Mouse (Mus musculus) cerebellum, postnatal 36 days (tissue): ENCODE measurements around the gene Plcb4.
A peak's percentile ranks its signal among the peaks of the same experiment; 100 is the strongest.

Experiments used
- DNase-seq, 2 experiments: peaks; one replicate each; pipeline ENCODE4 v3.0.0; 2021 to 2022; ENCODE audit warnings: mixed read lengths in 2 of 2

Plcb4 gene

DNA sequence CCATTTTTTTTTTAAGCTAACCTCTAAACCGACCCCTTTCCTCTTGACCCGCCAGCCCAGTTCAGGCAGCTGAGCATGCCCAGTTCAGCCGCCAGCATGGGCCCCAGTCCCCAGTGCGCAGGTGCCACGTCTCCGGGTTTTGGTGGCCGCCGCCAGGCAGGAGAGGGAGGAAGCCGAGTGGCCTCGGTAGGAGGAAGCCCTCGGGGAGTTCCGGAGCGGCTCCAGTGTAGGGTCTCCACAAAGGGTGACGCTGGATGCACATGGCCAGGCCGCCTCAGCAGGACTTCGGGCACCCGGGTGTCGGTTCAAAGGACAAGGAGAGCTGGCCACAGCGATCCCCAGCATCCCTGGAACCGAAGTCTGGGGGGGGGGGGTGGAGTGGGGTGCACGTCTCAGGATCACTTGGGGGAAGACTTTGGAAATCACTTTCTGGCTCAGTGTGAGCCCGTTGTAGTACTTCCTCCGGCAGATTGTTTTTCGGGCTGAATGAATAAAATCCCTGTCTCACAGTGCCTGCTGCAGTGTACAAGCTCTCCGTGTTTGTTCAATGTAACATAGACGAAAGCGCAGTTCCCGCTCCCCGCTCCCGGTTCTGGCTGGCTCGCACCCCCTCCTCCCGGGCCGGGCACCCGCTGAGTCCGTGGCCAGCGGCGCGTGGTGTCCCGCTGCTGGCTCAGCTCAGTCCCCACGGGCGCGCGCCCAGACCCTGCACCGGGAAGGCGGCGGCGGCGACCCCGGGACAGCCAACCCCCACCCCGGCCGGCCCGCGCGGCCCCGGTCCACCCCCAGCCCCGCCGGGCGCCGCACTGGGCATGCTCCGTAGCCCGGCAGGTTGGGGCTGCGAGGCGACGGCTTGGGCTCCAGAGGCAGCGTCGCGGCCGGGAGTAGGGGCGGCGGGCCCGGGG lies at the start of gene Plcb4:
Plcb4 (plus strand) TSS at position 526 of the 905 bp plus-strand sequence.
- DNase-seq, result peak; percentile 90 to 93

DNA sequence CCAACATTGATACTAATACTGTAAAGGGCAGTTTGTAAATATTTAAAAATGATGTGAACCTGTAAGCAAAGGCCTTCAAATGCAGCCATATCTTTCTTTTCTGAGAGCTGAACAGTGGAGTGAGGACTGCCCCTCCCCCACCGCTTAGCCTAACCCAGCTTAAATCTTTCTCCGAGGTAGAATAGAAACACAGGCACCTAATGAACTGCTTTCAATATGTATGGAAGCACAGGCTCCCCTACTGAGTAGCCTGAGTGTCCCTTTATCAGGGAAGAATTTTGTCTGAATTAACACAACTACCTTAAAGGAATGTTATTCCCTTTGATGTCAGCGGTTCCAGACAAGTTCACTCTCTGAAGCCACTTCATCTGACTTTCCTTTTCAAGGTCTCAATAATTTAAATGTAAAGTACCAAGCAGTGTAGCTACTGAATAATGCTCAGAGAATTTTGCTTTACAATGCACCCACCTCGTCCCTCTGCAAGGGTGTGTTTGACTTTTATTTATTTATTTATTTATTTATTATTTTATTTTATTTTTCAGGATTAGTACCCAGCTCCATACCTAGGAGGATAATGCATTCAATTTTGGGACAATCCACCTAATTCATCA lies 44.1 kb upstream of the Plcb4 start:
- no peak for DNase-seq

DNA sequence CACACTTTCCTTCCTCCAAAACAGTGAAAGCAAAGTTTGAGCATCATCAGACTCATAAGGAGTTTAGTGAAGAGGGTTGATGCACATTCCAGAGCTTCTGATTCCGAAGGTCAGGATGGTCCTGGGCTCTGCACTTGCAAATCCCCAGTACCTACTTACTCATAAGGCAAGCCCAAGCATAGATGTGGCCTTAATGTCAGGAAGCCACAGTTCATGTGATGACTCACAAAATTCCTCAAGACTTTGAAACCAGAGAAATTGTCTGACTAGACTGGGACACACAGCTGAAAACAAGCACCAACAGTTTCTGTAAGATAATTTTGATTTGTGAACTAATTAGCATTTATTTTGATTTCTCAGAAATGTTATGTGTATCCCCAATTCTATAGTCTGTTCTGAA lies 42.7 kb upstream of the Plcb4 start:
- DNase-seq, result no peak

GRCm38 (mm10) chr2:135618551-135618950 lies 40.3 kb upstream of the Plcb4 start:
- DNase-seq, result no peak

- no peak for DNase-seq
These were observed 38.9 kb upstream of the Plcb4 start for GRCm38 (mm10) chr2:135619956-135620355.

GRCm38 (mm10) chr2:135627821-135628220 lies 31.0 kb upstream of the Plcb4 start:
- DNase-seq, result no peak

DNA sequence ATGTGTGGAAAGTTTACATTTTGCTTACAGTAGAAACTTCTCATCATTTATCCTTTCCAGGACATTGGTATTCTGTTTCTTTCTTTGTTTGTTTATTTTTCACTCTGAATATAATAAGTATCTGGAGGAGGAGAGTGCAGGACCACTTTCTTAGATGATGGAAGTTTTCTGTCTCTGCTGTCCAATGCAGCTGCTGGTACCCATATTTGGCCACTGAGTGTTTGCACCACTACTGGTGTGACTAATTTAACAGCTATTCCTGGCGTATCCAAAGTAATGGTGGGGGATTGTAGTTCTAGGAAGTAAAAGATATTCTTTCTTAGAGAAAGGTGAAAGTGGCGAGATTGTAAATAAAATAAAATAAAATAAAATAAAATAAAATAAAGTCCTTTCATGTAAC lies 21.6 kb upstream of the Plcb4 start:
- DNase-seq, result no peak

- no peak for DNase-seq
These were observed 17.8 kb upstream of the Plcb4 start for GRCm38 (mm10) chr2:135641002-135641401.

GRCm38 (mm10) chr2:135641636-135642035 lies 17.2 kb upstream of the Plcb4 start:
- DNase-seq, result peak; percentile 47 to 77

DNA sequence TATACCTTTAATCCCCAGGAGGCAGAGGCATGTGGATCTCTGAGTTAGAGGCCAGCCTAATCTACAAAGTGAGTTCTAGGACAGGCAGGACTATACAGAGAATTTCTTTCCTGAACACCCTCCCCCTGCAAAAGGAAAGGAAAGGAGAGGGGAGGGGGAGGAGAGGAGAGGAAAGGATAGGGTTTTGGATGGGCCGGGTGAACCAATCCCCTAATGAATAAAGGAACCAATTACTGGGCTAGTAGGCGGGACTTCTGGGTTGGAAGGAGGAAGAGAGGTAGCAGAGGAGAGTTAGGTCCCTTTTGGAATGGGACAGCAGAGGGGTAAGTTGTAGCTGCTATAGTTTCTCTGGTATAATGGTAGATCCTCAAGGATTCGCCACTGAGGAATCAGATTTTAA lies 12.6 kb upstream of the Plcb4 start:
- no peak for DNase-seq

GRCm38 (mm10) chr2:135646654-135647053 lies 12.2 kb upstream of the Plcb4 start:
- no peak for DNase-seq

DNA sequence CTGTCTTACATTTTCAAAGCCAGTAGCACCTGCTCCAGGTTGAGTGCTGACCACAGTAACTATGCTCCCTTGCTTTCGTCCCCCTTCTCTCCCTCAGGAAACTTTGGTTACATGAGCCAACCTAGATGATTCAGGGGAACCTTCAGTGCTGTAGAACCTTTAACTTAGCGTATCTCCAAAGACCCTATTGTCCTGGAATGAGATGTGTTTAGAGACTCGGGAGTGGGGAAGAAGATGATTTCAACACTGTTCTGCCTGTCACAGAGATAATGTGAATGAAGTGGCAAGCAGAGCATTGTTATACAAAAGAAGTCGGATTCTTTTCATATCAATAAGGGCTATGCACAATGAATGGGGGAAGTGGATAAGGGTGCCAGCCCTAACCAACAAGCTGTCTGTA lies 10.8 kb upstream of the Plcb4 start:
- no peak for DNase-seq

- DNase-seq, result no peak
These were observed 7.9 kb upstream of the Plcb4 start for GRCm38 (mm10) chr2:135650885-135651284.

DNA sequence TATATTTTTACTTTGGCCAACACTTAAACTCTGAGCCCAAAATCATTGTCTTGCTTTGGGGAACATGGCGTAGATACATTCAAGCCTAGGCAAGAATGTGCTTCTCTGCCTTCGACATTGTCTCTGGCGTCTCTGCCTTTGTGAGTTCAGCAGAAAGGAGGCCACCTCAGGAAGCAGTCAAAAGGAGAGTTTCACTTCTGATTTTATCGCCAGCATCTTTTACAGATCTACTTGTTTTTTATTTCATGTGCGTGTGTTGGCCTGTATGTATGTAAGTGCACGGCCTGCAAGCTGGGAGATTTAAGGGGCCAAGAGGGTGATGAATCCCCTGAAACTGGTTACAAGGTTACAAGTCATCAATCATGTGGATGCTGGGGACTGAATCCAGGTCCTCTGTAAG lies 6.8 kb upstream of the Plcb4 start:
- DNase-seq, result no peak

DNA sequence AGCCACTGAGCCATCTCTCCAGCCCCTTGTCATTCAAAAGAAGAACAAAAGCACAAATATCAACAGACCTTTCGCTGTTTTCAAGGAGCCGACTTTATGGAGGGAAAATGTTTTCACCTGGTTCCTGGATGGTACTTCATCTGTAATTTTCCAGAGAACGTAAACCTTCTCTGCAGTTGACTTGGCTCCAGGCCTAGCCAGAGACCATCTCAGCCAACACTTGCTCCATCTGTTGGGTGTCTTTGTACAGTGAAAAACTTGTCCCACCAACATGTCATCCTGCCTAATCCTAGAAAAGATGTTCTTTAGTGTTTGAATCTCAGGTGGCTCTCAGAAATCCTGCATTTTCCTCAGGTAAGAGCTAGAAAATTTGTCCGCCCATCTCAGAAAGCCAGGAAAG lies 6.4 kb upstream of the Plcb4 start:
- DNase-seq, result peak in 1 of 2 experiments; percentile 26

DNA sequence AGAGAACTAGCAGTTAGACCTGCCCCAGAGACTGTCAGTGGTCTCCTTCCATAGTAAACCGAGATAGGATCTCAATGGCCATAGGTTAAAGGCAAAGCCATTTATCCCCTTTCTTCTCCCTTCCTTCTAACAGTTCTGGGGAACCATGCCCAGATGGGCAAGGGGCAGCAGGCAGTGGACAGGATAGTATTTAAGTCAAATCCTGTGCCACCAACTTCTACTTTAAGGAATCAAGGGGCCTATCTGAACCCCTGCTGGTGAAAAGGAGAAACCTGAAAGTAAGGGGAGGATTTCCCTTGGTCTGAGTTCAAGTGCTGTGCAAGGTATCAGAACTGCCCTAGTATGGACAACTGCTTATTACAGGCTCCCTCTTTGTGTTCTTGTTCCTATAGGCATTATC lies 2.9 kb upstream of the Plcb4 start:
- DNase-seq, result no peak

- DNase-seq, result no peak
These were observed 2.2 kb upstream of the Plcb4 start for GRCm38 (mm10) chr2:135656586-135656985.

GRCm38 (mm10) chr2:135659391-135660180 lies 775 bp downstream of the Plcb4 start:
- DNase-seq, result peak; percentile 69 to 75

GRCm38 (mm10) chr2:135660816-135661215 lies 2.0 kb downstream of the Plcb4 start:
- DNase-seq, result no peak

GRCm38 (mm10) chr2:135663785-135664184 lies 5.0 kb downstream of the Plcb4 start:
- DNase-seq, result no peak

DNA sequence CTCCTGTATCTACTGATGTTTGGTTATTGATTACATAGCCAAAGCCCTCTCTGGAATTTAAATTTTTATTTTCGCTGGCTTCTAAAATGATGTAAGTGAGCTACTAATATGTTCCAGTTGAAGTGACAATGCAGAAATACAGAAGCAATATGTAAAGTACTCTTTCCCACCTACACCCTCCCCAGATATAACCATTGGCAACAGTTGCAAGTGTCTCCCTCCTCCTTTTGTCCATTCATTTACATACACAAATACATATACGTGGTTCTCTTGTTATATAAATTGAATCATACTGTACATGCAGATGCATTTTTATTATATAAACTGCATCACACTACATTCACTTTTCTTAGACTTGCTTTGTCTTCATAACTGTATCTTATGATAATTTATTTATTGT lies 8.7 kb downstream of the Plcb4 start:
- no peak for DNase-seq

GRCm38 (mm10) chr2:135672459-135673104 lies 13.8 kb downstream of the Plcb4 start:
- peak; percentile 59 to 66 for DNase-seq

GRCm38 (mm10) chr2:135673649-135674048 lies 14.8 kb downstream of the Plcb4 start:
- DNase-seq, result peak in 1 of 2 experiments; percentile 26
